Mouse (Mus musculus): Measurements from ENCODE around the gene Fndc1. TPM values are rescaled to one million over a fixed set of nuclear protein-coding genes. Genes with fewer than 3 reads are reported as not detected.

The Fndc1 gene
- polyA plus RNA-seq, 1 experiment from 2014 or later: 0.19 TPM

DNA sequence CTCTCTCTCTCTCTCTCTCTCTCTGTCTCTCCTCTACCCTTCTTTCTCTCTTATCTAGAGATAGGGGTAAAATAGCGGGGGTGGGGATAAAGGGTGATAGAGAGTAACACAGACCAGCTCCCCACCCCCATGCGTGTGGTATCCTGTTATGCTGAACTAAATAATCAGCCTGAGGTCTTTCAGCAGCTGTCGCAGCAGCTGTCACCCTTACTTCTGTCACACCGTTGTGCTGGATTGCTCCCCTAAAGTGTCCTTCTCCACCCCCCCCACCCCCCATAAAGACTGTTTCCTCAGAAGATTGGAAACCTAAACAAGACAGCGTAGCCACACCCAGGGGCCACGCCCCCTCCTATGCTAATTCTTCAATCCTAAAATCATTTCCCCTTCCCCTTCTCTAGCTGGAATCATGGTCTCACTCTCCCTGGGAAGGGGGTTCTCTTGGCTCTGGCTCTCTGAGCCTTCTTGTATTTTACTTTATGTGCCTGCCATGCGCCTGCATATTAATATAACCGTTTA, 33.8 kb upstream of the Fndc1 start:
- no peak overlapping the region for H3K27ac ChIP-seq
- WGBS (ENCODE audit: insufficient replicate concordance): 32% methylated on average over 8 of the region's 8 CpGs
- no peaks in the 10 kb centered on the region for H3K9me3 ChIP-seq (replicated peaks)

DNA sequence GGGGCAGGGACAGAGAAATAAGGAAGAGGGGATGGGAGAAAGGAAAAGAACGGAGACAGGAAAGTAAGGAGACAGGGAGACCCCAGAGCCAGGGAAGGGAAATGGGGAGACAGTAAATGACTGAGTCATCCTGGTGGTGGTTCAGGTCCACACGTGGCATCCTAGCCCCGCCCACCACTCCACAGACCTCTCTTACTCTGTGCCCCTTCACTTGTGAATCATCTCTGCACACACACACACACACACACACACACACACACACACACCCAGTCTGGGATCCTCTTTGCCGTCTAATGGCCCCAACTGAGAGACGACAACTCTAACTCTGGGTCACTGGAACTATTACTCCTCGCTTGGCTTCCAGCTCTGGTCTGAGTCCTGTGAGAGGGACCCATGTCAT, 30.6 kb upstream of the Fndc1 start:
- no peaks in the 10 kb centered on the region for H3K27me3 ChIP-seq (replicated peaks)
- H3K4me3 ChIP-seq: no peak overlapping the region
- no peak overlapping the region for H3K27ac ChIP-seq
- H3K4me2 ChIP-seq: no peak overlapping the region
- 37% methylated on average over 6 of the region's 6 CpGs for WGBS (ENCODE audit: insufficient replicate concordance)
- H3K4me1 ChIP-seq: peaks cover 3% of the 10 kb centered on the region; the same call in 1 of the 2 replicates
- H3K9ac ChIP-seq: no peak overlapping the region
- H3K9me3 ChIP-seq (replicated peaks): no peaks in the 10 kb centered on the region
- H3K36me3 ChIP-seq: no peaks in the 10 kb centered on the region
- ATAC-seq: no peak

More for the DNA sequence above, 33.8 kb upstream of the Fndc1 start:
- no peak overlapping the region for H3K9ac ChIP-seq
- H3K36me3 ChIP-seq: no peaks in the 10 kb centered on the region
- H3K4me2 ChIP-seq: no peak overlapping the region
- no peaks in the 10 kb centered on the region; the same call in 1 of the 2 replicates for H3K27me3 ChIP-seq (replicated peaks)
- no peak overlapping the region for H3K4me3 ChIP-seq
- no peak for ATAC-seq
- peaks cover 3% of the 10 kb centered on the region; the same call in 1 of the 2 replicates for H3K4me1 ChIP-seq

DNA sequence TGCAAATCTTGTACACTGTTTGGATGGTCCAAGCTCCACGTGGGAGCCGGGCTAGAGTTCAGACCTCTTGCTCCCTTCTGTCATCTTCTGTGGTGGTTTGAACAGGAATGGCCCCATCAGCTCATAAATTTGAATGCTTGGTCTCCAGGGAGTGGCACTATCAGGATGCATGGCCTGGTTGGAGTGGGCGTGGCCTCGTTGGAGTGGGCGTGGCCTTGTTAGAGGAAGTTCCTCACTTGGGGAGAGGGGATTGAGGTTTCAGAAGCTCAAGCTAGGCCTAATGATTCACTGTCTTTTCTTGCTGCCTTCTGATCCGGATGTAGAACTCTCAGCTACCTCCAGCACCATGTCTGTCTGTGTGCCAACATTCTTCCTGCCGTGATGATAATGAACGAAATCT, 28.7 kb upstream of the Fndc1 start:
- H3K9me3 ChIP-seq (replicated peaks): no peaks in the 10 kb centered on the region
- no peaks in the 10 kb centered on the region for H3K27me3 ChIP-seq (replicated peaks)
- peaks cover 1% of the 10 kb centered on the region; the same call in 1 of the 2 replicates for H3K4me1 ChIP-seq
- H3K4me3 ChIP-seq: no peak overlapping the region
- H3K27ac ChIP-seq: no peak overlapping the region
- whole genome bisulfite sequencing (ENCODE audit: insufficient replicate concordance): 54% methylated on average over 8 of the region's 8 CpGs
- no peak for ATAC-seq
- no peaks in the 10 kb centered on the region for H3K36me3 ChIP-seq
- no peak overlapping the region for H3K4me2 ChIP-seq
- H3K9ac ChIP-seq: no peak overlapping the region

DNA sequence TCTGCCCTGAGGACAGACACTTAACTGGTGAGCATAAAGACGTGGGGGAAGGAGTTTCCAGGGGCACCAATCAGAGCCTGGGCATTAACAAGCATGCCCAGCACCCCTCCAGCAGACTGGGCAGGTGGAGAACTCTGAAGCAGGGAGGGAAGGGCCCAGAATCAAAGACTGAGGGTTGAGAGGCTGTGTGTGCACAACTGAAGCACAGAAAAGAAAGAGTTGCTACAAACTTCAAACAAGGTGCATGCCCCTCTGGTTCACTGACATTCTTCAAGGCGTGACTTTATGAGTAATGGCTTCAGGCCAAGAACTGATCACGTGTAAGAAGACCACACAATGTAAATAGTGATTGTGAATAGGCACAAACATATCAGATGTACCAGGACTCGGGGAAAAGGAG, 24.9 kb upstream of the Fndc1 start:
- Histone ChIP-seq H3K36me3 (no peaks in the 10 kb centered on the region), H3K4me3 (no peak overlapping the region), H3K9me3 (replicated peaks) (no peaks in the 10 kb centered on the region), H3K9ac (no peak overlapping the region), H3K27ac (no peak overlapping the region), H3K4me1 (no peaks in the 10 kb centered on the region), H3K4me2 (no peak overlapping the region), H3K27me3 (replicated peaks) (no peaks in the 10 kb centered on the region)
- ATAC-seq: no peak
- WGBS (ENCODE audit: insufficient replicate concordance): 44% methylated on average over 4 of the region's 4 CpGs

DNA sequence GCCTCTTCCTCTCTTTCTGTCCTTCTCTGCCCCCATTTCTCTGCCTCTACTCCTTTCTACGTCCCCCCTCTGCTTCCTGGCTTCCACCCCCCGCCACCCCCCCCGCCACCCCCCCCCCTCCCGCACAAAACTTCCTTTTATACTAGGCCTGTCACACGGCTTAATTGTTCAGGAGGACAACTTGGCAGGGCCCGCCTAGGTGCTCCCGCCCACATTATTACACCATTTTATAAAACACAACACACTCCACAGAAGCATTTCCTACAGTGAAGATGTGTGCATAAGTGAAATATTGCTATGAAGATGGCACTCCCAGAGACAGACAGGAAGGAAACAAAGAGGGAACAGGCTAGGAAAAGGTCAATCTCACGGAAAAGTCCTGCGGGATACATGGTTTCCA, 24.4 kb upstream of the Fndc1 start:
- Histone ChIP-seq H3K36me3 (no peaks in the 10 kb centered on the region), H3K4me3 (no peak overlapping the region), H3K4me1 (no peaks in the 10 kb centered on the region), H3K27me3 (replicated peaks) (no peaks in the 10 kb centered on the region), H3K4me2 (no peak overlapping the region), H3K9ac (no peak overlapping the region), H3K9me3 (replicated peaks) (no peaks in the 10 kb centered on the region), H3K27ac (no peak overlapping the region)
- 56% methylated on average over 9 of the region's 9 CpGs for WGBS (ENCODE audit: insufficient replicate concordance)
- ATAC-seq: no peak

DNA sequence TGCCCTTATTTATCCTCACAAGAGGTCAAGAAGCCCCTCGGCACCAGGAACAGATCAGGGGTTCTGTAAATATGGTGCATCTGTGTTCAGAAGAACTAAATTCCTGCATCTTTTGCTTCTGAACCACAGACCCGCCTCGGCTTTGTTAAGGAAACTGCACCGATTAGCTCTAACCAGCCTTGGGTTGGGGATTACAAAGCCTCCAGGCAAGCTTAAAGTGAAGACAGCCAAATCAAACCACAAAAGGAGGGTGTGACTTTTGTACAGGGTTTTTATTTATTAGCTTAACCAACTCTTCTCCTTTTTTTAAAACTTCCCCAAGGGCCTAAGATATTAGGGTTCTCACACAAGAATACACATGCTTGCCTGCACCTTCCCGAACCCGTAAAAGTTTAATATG, 23.1 kb upstream of the Fndc1 start:
- Histone ChIP-seq H3K4me1 (no peaks in the 10 kb centered on the region), H3K36me3 (no peaks in the 10 kb centered on the region), H3K27ac (no peak overlapping the region), H3K4me2 (no peak overlapping the region), H3K9me3 (replicated peaks) (no peaks in the 10 kb centered on the region), H3K4me3 (no peak overlapping the region), H3K27me3 (replicated peaks) (no peaks in the 10 kb centered on the region), H3K9ac (no peak overlapping the region)
- WGBS (ENCODE audit: insufficient replicate concordance): 72% methylated on average over 6 of the region's 6 CpGs
- no peak for ATAC-seq

DNA sequence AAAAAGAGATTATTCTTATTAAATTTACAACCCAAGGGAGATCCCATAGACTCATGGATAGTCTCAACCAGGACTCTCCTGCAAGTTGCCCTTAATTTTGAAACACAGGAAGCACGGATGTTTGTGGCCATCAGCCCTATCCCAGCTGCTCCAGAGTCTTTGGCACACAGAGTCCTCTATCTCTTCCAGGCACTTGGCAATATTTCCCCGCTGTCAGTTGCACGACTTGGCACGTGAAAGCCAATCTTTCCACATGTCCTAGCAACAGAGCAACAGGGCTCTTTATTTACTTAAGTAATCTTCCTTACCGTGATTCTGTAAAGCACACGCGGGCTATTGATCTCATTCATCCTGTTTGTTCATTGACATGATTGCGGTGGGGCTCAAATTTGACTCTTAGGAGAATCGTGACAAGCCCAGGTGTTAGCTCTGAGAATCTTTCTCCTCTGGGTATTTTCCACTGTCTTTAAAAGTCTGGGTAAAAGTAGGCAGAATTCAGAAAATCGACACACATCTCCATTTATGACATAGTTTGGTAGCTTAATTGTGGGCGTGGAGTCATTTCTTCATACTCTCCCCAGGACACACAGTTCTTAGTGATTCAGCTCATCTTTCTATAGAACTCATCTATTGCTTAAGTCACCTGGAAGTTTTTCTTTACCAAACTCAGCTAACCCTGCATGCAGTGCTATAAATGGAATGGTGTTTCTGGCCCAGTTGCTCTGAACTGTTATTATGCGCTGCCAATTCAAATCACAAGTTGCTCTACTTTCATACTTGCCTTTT, 13.6 kb upstream of the Fndc1 start:
- no peak overlapping the region for H3K9ac ChIP-seq
- no peak overlapping the region for H3K4me2 ChIP-seq
- WGBS (ENCODE audit: insufficient replicate concordance): 63% methylated on average over 12 of the region's 12 CpGs
- H3K4me3 ChIP-seq: no peak overlapping the region
- H3K4me1 ChIP-seq: no peaks in the 10 kb centered on the region
- H3K9me3 ChIP-seq (replicated peaks): no peaks in the 10 kb centered on the region
- H3K27me3 ChIP-seq (replicated peaks): no peaks in the 10 kb centered on the region
- no peak overlapping the region for H3K27ac ChIP-seq
- H3K36me3 ChIP-seq: no peaks in the 10 kb centered on the region
- ATAC-seq: no peak

DNA sequence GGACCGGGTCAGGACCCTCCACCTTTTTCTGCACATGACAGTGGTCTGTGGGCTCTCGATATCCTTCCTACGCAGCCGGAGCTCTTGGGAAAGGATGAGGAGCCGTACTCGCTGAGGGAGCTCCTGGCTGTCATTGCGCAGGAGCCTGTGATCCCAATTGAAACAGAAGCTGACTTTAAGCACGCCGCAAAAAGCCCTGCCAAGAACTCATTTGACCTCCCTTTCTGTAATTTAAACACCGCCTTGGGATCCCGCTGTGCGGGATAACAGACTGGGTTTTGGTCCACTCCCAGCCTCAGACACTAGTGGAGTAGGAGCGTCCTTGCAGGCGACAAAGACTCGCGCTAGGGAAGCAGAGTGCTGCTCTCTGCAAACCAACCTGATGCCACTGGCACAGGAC, 484 bp upstream of the Fndc1 start:
- Histone ChIP-seq H3K27ac (no peak overlapping the region), H3K4me3 (peak overlapping the region; percentile 41; the same call in 1 of the 2 replicates), H3K36me3 (no peaks in the 10 kb centered on the region), H3K9ac (no peak overlapping the region), H3K9me3 (replicated peaks) (no peaks in the 10 kb centered on the region), H3K4me1 (0 out of 2 replicates have a peak, but pooled peaks cover 4% of the 10 kb centered on the region), H3K4me2 (peak overlapping the region; percentile 68), H3K27me3 (replicated peaks) (peaks cover 50% of the 10 kb centered on the region)
- ATAC-seq: no peak
- WGBS (ENCODE audit: insufficient replicate concordance): 18% methylated on average over 16 of the region's 16 CpGs

DNA sequence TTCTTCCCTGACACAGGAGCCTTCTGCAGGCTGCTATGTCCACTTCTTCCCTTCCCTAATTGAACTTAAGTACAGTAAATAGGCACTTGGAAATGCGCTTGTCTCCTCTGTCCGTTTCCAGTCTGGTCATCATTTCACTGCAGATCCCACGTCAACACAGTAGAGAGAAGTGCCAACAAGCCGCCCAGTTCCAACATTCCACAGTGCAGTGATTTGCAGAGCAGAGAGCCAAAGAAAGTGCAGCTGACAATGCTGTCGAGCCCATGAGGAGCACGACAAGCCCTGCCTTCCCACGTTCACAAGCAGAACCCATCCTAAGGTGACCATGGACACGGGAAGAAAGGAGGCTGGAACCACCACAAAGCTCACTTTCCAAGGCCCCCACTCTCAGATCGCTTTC, 1.7 kb downstream of the Fndc1 start:
- no peak overlapping the region for H3K9ac ChIP-seq
- H3K27me3 ChIP-seq (replicated peaks): peaks cover 50% of the 10 kb centered on the region
- no peak for ATAC-seq
- no peak overlapping the region for H3K4me3 ChIP-seq
- H3K4me2 ChIP-seq: no peak overlapping the region
- H3K27ac ChIP-seq: no peak overlapping the region
- no peaks in the 10 kb centered on the region for H3K36me3 ChIP-seq
- H3K4me1 ChIP-seq: 0 out of 2 replicates have a peak, but pooled peaks cover 4% of the 10 kb centered on the region
- 51% methylated on average over 9 of the region's 9 CpGs for WGBS (ENCODE audit: insufficient replicate concordance)
- no peaks in the 10 kb centered on the region for H3K9me3 ChIP-seq (replicated peaks)

DNA sequence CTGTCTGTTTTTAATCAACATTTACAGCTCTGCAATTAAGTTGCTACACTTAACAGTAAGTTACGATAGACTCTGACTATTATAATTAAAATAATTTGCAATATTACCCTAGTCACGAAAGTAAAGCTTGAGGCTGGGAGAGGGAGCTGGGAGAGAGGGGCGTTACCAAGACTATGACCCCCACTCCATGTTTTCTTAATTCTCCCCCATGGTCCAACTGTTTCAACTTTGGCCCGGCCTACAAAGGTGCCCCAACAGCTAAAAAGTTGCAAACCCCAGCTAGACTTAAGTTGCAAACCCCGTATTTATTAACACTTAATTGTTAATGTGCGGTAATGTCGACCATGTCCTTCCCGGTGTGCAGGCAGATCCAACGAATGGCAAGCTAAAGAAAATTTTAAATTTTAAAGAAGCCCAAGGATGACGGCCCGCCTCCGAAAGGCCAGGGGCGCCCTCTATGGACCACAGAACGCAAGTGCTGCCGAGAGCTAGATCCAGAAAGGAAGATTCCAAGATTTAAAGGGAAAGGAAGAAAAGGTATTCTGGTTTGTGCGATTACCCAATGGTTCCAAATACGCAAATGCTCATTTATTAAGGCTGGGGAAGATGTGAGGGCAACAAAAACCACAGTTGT, 5.4 kb downstream of the Fndc1 start:
- Histone ChIP-seq H3K4me3 (no peak overlapping the region), H3K36me3 (no peaks in the 10 kb centered on the region), H3K4me1 (0 out of 2 replicates have a peak, but pooled peaks cover under 1% of the 10 kb centered on the region), H3K9me3 (replicated peaks) (no peaks in the 10 kb centered on the region), H3K9ac (no peak overlapping the region), H3K27ac (no peak overlapping the region), H3K27me3 (replicated peaks) (peaks cover 20% of the 10 kb centered on the region), H3K4me2 (no peak overlapping the region)
- ATAC-seq: no peak
- 26% methylated on average over 17 of the region's 17 CpGs for WGBS (ENCODE audit: insufficient replicate concordance)

DNA sequence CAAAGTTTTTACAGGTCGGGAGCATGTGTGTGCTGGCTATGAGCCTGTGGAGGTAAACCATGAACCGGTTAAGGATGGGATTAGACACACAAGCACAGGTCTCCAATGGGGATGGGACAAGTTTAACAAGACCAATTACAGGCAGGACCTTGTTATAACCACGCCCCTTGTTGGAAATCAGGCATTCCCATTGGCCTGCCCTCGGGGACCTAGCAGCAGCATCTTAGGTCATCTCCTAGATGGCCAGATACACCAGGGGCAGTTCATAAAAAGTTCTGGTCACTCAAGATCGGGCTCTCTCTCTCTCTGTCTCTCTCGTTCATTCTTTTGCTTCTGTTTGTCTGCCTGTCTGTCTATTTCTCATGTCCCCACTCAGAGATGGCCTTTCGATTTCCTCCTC, 6.9 kb downstream of the Fndc1 start:
- H3K4me3 ChIP-seq: no peak overlapping the region
- H3K4me2 ChIP-seq: no peak overlapping the region
- no peak for ATAC-seq
- 66% methylated on average over 7 of the region's 7 CpGs for WGBS (ENCODE audit: insufficient replicate concordance)
- no peaks in the 10 kb centered on the region for H3K36me3 ChIP-seq
- peaks cover 5% of the 10 kb centered on the region; the same call in 1 of the 2 replicates for H3K27me3 ChIP-seq (replicated peaks)
- no peak overlapping the region for H3K27ac ChIP-seq
- no peaks in the 10 kb centered on the region for H3K4me1 ChIP-seq
- H3K9me3 ChIP-seq (replicated peaks): no peaks in the 10 kb centered on the region
- H3K9ac ChIP-seq: no peak overlapping the region

DNA sequence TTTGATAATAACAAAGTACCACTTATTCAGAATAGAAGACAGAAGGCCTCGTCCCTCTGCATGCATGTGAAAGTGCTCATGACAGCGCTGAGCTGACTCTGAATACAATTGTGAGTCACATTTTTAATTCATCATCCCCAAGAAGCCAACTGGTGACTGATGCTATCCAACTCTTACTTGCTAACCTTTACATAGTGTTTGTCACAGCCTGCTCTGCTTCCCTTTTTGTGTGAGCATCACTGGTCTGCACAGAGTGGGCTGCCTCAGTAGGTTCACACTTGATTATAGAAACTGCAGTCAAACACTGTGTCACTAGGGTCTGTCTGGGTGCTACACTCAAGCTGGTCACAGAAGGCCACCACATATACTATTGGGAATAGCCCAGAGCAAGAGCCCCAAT, 10.5 kb downstream of the Fndc1 start:
- Histone ChIP-seq H3K4me1 (no peaks in the 10 kb centered on the region), H3K9ac (no peak overlapping the region), H3K9me3 (replicated peaks) (no peaks in the 10 kb centered on the region), H3K27ac (no peak overlapping the region), H3K27me3 (replicated peaks) (no peaks in the 10 kb centered on the region), H3K4me2 (no peak overlapping the region), H3K36me3 (no peaks in the 10 kb centered on the region), H3K4me3 (no peak overlapping the region)
- ATAC-seq: no peak
- whole genome bisulfite sequencing (ENCODE audit: insufficient replicate concordance): 35% methylated on average over 2 of the region's 2 CpGs

Measured in liver, embryonic 12.5 days (tissue).